Mouse (Mus musculus): ENCODE results near the gene Lig3.

GRCm38 (mm10) chr11:82752349-82753115 is 28.4 kb upstream of the Lig3 start:
- no peak for TF ChIP-seq CTCF (IDR thresholded peaks at IDR 0.05; ENCODE audit: extremely low read depth, insufficient read length, insufficient replicate concordance, low read depth, low read length)
- TF ChIP-seq POLR2A (IDR thresholded peaks at IDR 0.05; ENCODE audit: low read depth, low read length) = no peak
